23 mouse cellular contexts compared by ENCODE assay signal in the genomic region with DNA sequence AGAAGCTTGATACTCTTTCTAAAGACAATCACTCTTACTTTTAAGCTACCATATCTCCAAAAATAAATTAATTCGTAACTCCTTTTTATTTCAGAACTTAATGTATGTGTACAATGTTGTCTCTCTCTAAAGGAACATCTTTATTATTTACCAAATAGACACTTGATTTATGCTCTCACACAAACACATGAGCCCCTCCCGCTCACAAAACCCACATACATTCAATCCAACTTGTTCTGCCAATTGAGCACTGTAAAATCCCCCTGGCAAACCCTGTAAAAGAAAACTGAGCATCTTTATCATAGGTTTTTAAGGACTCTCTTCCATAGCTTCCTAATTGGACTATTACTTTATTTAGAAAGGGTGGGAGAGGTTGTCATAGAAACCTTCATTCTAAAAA.
DNase-seq lines count a peak whose midpoint lies in the region; ATAC-seq and TF ChIP-seq lines count a peak whose summit lies in the region.
"Had no signal": no experiment of that assay in that cellular context is flagged by ENCODE, and none has a peak within 500 bp of the region (broad histone marks: within the 10 kb centered on the region; RNA-seq: fewer than 3 reads in every experiment).

No protein-coding gene starts in this region.

- 90% methylated on average over 2 of the region's 2 CpGs for WGBS in hindbrain, embryonic 11.5 days
- 57% methylated on average over 2 of the region's 2 CpGs for WGBS in hindbrain, postnatal 0 days
- WGBS in midbrain, embryonic 14.5 days: 63% methylated on average over 2 of the region's 2 CpGs
- 64% methylated on average over 2 of the region's 2 CpGs for WGBS in midbrain, postnatal 0 days
- WGBS in forebrain, embryonic 14.5 days: 51% methylated on average over 2 of the region's 2 CpGs
- WGBS in midbrain, embryonic 16.5 days: 65% methylated on average over 2 of the region's 2 CpGs
- 70% methylated on average over 2 of the region's 2 CpGs for WGBS in liver, postnatal 0 days (ENCODE audit: insufficient replicate concordance)

- H3K27ac ChIP-seq in hindbrain, embryonic 11.5 days (ENCODE audit: low read depth, low read length): no peak overlapping the region
- H3K27ac ChIP-seq in hindbrain, postnatal 0 days: no peak overlapping the region
- no peak overlapping the region for H3K27ac ChIP-seq in midbrain, embryonic 14.5 days (replicated peaks; ENCODE audit: low read depth, low read length)
- no peak overlapping the region for H3K27ac ChIP-seq in midbrain, postnatal 0 days (ENCODE audit: low read depth, low read length)
- H3K27ac ChIP-seq in forebrain, embryonic 14.5 days (ENCODE audit: low read depth, low read length): no peak overlapping the region
- no peak overlapping the region for H3K27ac ChIP-seq in midbrain, embryonic 16.5 days (ENCODE audit: low read length)
- no peak overlapping the region for H3K27ac ChIP-seq in liver, postnatal 0 days (ENCODE audit: low read depth)
- H3K27ac ChIP-seq: embryonic facial prominence, embryonic 12.5 days; heart, adult 2 months; kidney, embryonic 15.5 days; layer of hippocampus, adult 2 months; left cerebral cortex, adult 2 months; limb, embryonic 13.5 days had no signal

- H3K36me3 ChIP-seq in hindbrain, embryonic 11.5 days (ENCODE audit: control insufficient read depth, insufficient read depth, low read length): no peaks in the 10 kb centered on the region
- no peaks in the 10 kb centered on the region for H3K36me3 ChIP-seq in hindbrain, postnatal 0 days (ENCODE audit: insufficient read depth, low read length)
- H3K36me3 ChIP-seq in midbrain, embryonic 14.5 days (ENCODE audit: control insufficient read depth, insufficient read depth, low read length): no peaks in the 10 kb centered on the region
- no peaks in the 10 kb centered on the region for H3K36me3 ChIP-seq in midbrain, postnatal 0 days (ENCODE audit: insufficient read depth, low read length)
- H3K36me3 ChIP-seq in forebrain, embryonic 14.5 days (ENCODE audit: control insufficient read depth, insufficient read depth, low read length): no peaks in the 10 kb centered on the region
- H3K36me3 ChIP-seq in midbrain, embryonic 16.5 days (ENCODE audit: control insufficient read depth, insufficient read depth, low read length): no peaks in the 10 kb centered on the region
- no peaks in the 10 kb centered on the region for H3K36me3 ChIP-seq in liver, postnatal 0 days (replicated peaks; ENCODE audit: insufficient read depth, low read length)
- H3K36me3 ChIP-seq: embryonic facial prominence, embryonic 12.5 days; heart, embryonic 12.5 days; kidney, embryonic 15.5 days; limb, embryonic 13.5 days had no signal

- no peaks in the 10 kb centered on the region for H3K9me3 ChIP-seq in hindbrain, embryonic 11.5 days (ENCODE audit: control insufficient read depth, low read length)
- no peaks in the 10 kb centered on the region for H3K9me3 ChIP-seq in hindbrain, postnatal 0 days (ENCODE audit: low read length)
- no peaks in the 10 kb centered on the region for H3K9me3 ChIP-seq in midbrain, embryonic 14.5 days (ENCODE audit: control insufficient read depth, low read length)
- no peaks in the 10 kb centered on the region for H3K9me3 ChIP-seq in midbrain, postnatal 0 days (ENCODE audit: low read length)
- H3K9me3 ChIP-seq in forebrain, embryonic 14.5 days (replicated peaks; ENCODE audit: control insufficient read depth, low read length): no peaks in the 10 kb centered on the region
- H3K9me3 ChIP-seq in midbrain, embryonic 16.5 days (replicated peaks; ENCODE audit: control insufficient read depth, low read length, poor library complexity, severe bottlenecking): no peaks in the 10 kb centered on the region
- no peaks in the 10 kb centered on the region for H3K9me3 ChIP-seq in liver, postnatal 0 days (ENCODE audit: low read length)
- H3K9me3 ChIP-seq: embryonic facial prominence, embryonic 12.5 days; heart, embryonic 12.5 days; kidney, embryonic 15.5 days; limb, embryonic 13.5 days had no signal

- no peaks in the 10 kb centered on the region for H3K4me1 ChIP-seq in hindbrain, embryonic 11.5 days (replicated peaks; ENCODE audit: control insufficient read depth, insufficient read depth, low read length)
- H3K4me1 ChIP-seq in hindbrain, postnatal 0 days (ENCODE audit: insufficient read depth, low read length): no peaks in the 10 kb centered on the region
- H3K4me1 ChIP-seq in midbrain, embryonic 14.5 days (ENCODE audit: control insufficient read depth, insufficient read depth, low read length): no peaks in the 10 kb centered on the region
- no peaks in the 10 kb centered on the region for H3K4me1 ChIP-seq in midbrain, postnatal 0 days (ENCODE audit: insufficient read depth, low read length)
- H3K4me1 ChIP-seq in forebrain, embryonic 14.5 days (ENCODE audit: control insufficient read depth, insufficient read depth, low read length): 0 out of 2 replicates have a peak, but pooled peaks cover 2% of the 10 kb centered on the region
- no peaks in the 10 kb centered on the region for H3K4me1 ChIP-seq in midbrain, embryonic 16.5 days (ENCODE audit: control insufficient read depth, insufficient read depth, low read length)
- H3K4me1 ChIP-seq in liver, postnatal 0 days (ENCODE audit: insufficient read depth): no peaks in the 10 kb centered on the region
- H3K4me1 ChIP-seq: embryonic facial prominence, embryonic 12.5 days; heart, embryonic 12.5 days; kidney, embryonic 15.5 days; limb, embryonic 13.5 days had no signal

- no peak for TF ChIP-seq EP300 in liver, postnatal 0 days (IDR thresholded peaks at IDR 0.05; ENCODE audit: low read depth)

- no peak overlapping the region for H3K9ac ChIP-seq in hindbrain, embryonic 11.5 days (ENCODE audit: low read depth, low read length)
- no peak overlapping the region for H3K9ac ChIP-seq in hindbrain, postnatal 0 days (replicated peaks; ENCODE audit: low read length)
- H3K9ac ChIP-seq in midbrain, embryonic 14.5 days (replicated peaks; ENCODE audit: low read length): no peak overlapping the region
- H3K9ac ChIP-seq in midbrain, postnatal 0 days (replicated peaks; ENCODE audit: low read length, poor library complexity, severe bottlenecking): no peak overlapping the region
- no peak overlapping the region for H3K9ac ChIP-seq in forebrain, embryonic 14.5 days (ENCODE audit: low read length)
- H3K9ac ChIP-seq in midbrain, embryonic 16.5 days (ENCODE audit: low read depth, low read length): no peak overlapping the region
- H3K9ac ChIP-seq in liver, postnatal 0 days (replicated peaks): no peak overlapping the region
- H3K9ac ChIP-seq: embryonic facial prominence, embryonic 12.5 days; heart, embryonic 12.5 days; kidney, embryonic 15.5 days; limb, embryonic 13.5 days had no signal

- H3K4me2 ChIP-seq in hindbrain, embryonic 11.5 days (replicated peaks; ENCODE audit: low read depth, low read length): no peak overlapping the region
- no peak overlapping the region for H3K4me2 ChIP-seq in hindbrain, postnatal 0 days (ENCODE audit: low read depth, low read length)
- H3K4me2 ChIP-seq in midbrain, embryonic 14.5 days (ENCODE audit: low read length): no peak overlapping the region
- H3K4me2 ChIP-seq in midbrain, postnatal 0 days (ENCODE audit: low read depth, low read length, poor library complexity, severe bottlenecking): no peak overlapping the region
- H3K4me2 ChIP-seq in forebrain, embryonic 14.5 days (ENCODE audit: low read length): no peak overlapping the region
- H3K4me2 ChIP-seq in midbrain, embryonic 16.5 days (ENCODE audit: low read length): no peak overlapping the region
- no peak overlapping the region for H3K4me2 ChIP-seq in liver, postnatal 0 days (ENCODE audit: low read depth, low read length)
- H3K4me2 ChIP-seq: embryonic facial prominence, embryonic 12.5 days; heart, embryonic 12.5 days; kidney, embryonic 15.5 days; limb, embryonic 13.5 days; liver, embryonic 11.5 days had no signal

- H3K4me3 ChIP-seq in hindbrain, embryonic 11.5 days (ENCODE audit: low read depth, low read length): no peak overlapping the region
- H3K4me3 ChIP-seq in hindbrain, postnatal 0 days (ENCODE audit: low read length): no peak overlapping the region
- no peak overlapping the region for H3K4me3 ChIP-seq in midbrain, embryonic 14.5 days (replicated peaks; ENCODE audit: low read depth, low read length)
- H3K4me3 ChIP-seq in midbrain, postnatal 0 days (ENCODE audit: low read depth, low read length): no peak overlapping the region
- H3K4me3 ChIP-seq in forebrain, embryonic 14.5 days (ENCODE audit: low read depth, low read length): no peak overlapping the region
- no peak overlapping the region for H3K4me3 ChIP-seq in midbrain, embryonic 16.5 days (ENCODE audit: low read depth, low read length)
- no peak overlapping the region for H3K4me3 ChIP-seq in liver, postnatal 0 days (ENCODE audit: low read depth, low read length)
- H3K4me3 ChIP-seq: embryonic facial prominence, embryonic 12.5 days; heart, adult 2 months; heart, embryonic 12.5 days; kidney, embryonic 15.5 days; layer of hippocampus, adult 2 months; left cerebral cortex, adult 2 months; limb, embryonic 13.5 days had no signal

- ATAC-seq in hindbrain, embryonic 11.5 days (ENCODE audit: low FRiP score): peak; percentile 22; the same call in 1 of the 2 replicates
- no peak for ATAC-seq in hindbrain, postnatal 0 days
- peak; percentile 43; the same call in 1 of the 2 replicates for ATAC-seq in midbrain, embryonic 14.5 days (ENCODE audit: low FRiP score, low TSS enrichment)
- no peak for ATAC-seq in midbrain, postnatal 0 days (ENCODE audit: low FRiP score)
- peak; percentile 57 for ATAC-seq in forebrain, embryonic 14.5 days
- 0 out of 2 replicates have a peak, but pooled peaks have one; percentile 32 for ATAC-seq in midbrain, embryonic 16.5 days
- no peak for ATAC-seq in liver, postnatal 0 days
- ATAC-seq: Patski had no signal

- DNase-seq in hindbrain, embryonic 11.5 days (ENCODE audit: low spot score): no peak
- no peak for DNase-seq in hindbrain, postnatal 0 days (ENCODE audit: low spot score)
- DNase-seq in midbrain, embryonic 14.5 days: peak; percentile 28
- no peak for DNase-seq in midbrain, postnatal 0 days (ENCODE audit: low spot score)
- peak; percentile 22 for DNase-seq in forebrain, embryonic 14.5 days (ENCODE audit: low spot score)
- no peak for DNase-seq in liver, postnatal 0 days
- DNase-seq: adrenal gland, postnatal 10 days; cerebellum, adult 11 months; cerebellum, adult 9-11 months; heart, adult 2 months; heart, postnatal 4 days; kidney, adult 18-20 months; kidney, postnatal 25 days; lung, postnatal 36 days had no signal

- H3K27me3 ChIP-seq in hindbrain, embryonic 11.5 days (ENCODE audit: control insufficient read depth, insufficient read depth, low read length): no peaks in the 10 kb centered on the region
- H3K27me3 ChIP-seq in hindbrain, postnatal 0 days (ENCODE audit: insufficient read depth, low read length): no peaks in the 10 kb centered on the region
- H3K27me3 ChIP-seq in midbrain, embryonic 14.5 days (ENCODE audit: control insufficient read depth, insufficient read depth, low read length): no peaks in the 10 kb centered on the region
- H3K27me3 ChIP-seq in midbrain, postnatal 0 days (ENCODE audit: insufficient read depth, low read length): no peaks in the 10 kb centered on the region
- no peaks in the 10 kb centered on the region for H3K27me3 ChIP-seq in forebrain, embryonic 14.5 days (replicated peaks; ENCODE audit: control insufficient read depth, insufficient read depth, low read length)
- H3K27me3 ChIP-seq in midbrain, embryonic 16.5 days (ENCODE audit: control insufficient read depth, insufficient read depth, low read depth, low read length): no peaks in the 10 kb centered on the region
- H3K27me3 ChIP-seq in liver, postnatal 0 days (ENCODE audit: insufficient read depth, low read length): no peaks in the 10 kb centered on the region
- H3K27me3 ChIP-seq: embryonic facial prominence, embryonic 12.5 days; heart, embryonic 12.5 days; kidney, embryonic 15.5 days; limb, embryonic 13.5 days; Patski had no signal

- TF ChIP-seq CTCF in hindbrain, postnatal 0 days (IDR thresholded peaks at IDR 0.05; ENCODE audit: low read depth): no peak
- no peak for TF ChIP-seq CTCF in midbrain, postnatal 0 days (IDR thresholded peaks at IDR 0.05)
- TF ChIP-seq CTCF in liver, postnatal 0 days (IDR thresholded peaks at IDR 0.05; ENCODE audit: low read depth): no peak

Comparison
In these comparisons a context has a peak if more than half of its experiments do, and no peak if none do; other contexts are left out.
1. ATAC-seq: peak in hindbrain, embryonic 11.5 days (single experiment), midbrain, embryonic 14.5 days (single experiment), forebrain, embryonic 14.5 days (single experiment) and midbrain, embryonic 16.5 days (single experiment); none in hindbrain, postnatal 0 days (single experiment), midbrain, postnatal 0 days (single experiment) and liver, postnatal 0 days (single experiment).
2. DNase-seq: peak in midbrain, embryonic 14.5 days (single experiment) and forebrain, embryonic 14.5 days (single experiment); none in hindbrain, embryonic 11.5 days (single experiment), hindbrain, postnatal 0 days (single experiment), midbrain, postnatal 0 days (single experiment) and liver, postnatal 0 days (single experiment).